ENCODE assay signal across 28 mouse cellular contexts in the genomic region with DNA sequence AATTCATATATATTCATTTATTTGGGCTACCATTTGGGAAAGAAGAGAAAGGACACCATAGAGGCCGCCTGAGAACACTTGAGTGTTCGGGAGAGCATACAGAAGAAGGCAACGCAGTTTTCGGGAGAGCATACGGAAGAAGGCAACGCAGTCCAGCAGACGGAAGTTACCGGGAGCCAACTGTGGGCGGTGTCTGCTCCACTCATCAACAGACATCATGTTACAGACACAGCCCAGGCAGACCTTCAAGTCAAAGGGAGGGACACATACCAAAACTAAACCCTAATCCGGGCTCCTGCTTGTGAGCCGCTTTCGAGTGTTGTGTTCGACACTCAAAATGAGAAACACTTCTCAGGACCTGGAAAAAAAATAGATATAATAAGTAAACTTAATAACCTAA. TPM values are rescaled to one million over a fixed set of nuclear protein-coding genes. Genes with fewer than 3 reads are reported as not detected.
A peak's percentile ranks its signal among the peaks of the same experiment; 100 is the strongest.
DNase-seq lines count a peak whose midpoint lies in the region; ATAC-seq and TF ChIP-seq lines count a peak whose summit lies in the region.
"Had no signal": no experiment of that assay in that cellular context is flagged by ENCODE, and none has a peak within 500 bp of the region (broad histone marks: within the 10 kb centered on the region; RNA-seq: fewer than 3 reads in every experiment).

No protein-coding gene starts in this region.

- H3K4me2 ChIP-seq in heart, postnatal 0 days (ENCODE audit: low read depth, low read length): no peak overlapping the region
- H3K4me2 ChIP-seq: hindbrain, embryonic 15.5 days; midbrain, embryonic 13.5 days had no signal

- no peaks in the 10 kb centered on the region for H3K27me3 ChIP-seq in heart, postnatal 0 days (ENCODE audit: control insufficient read depth, insufficient read depth, low read length)
- H3K27me3 ChIP-seq: hindbrain, embryonic 15.5 days; midbrain, embryonic 13.5 days had no signal

- ATAC-seq in heart, postnatal 0 days (ENCODE audit: insufficient read depth, low read depth): no peak
- ATAC-seq: forebrain, embryonic 14.5 days; inflammation-experienced regulatory T-cells, adult 6 months; midbrain, embryonic 13.5 days had no signal

- no peak overlapping the region for H3K9ac ChIP-seq in heart, postnatal 0 days (replicated peaks; ENCODE audit: low read depth, low read length)
- H3K9ac ChIP-seq: hindbrain, embryonic 15.5 days; liver, embryonic 14.5 days; midbrain, embryonic 13.5 days had no signal

- H3K9me3 ChIP-seq in heart, postnatal 0 days (replicated peaks; ENCODE audit: control insufficient read depth, low read length): no peaks in the 10 kb centered on the region
- H3K9me3 ChIP-seq: hindbrain, embryonic 15.5 days; midbrain, embryonic 13.5 days had no signal

- peaks cover 40% of the 10 kb centered on the region for H3K36me3 ChIP-seq in heart, postnatal 0 days (replicated peaks; ENCODE audit: control insufficient read depth, insufficient read depth, low read length)
- H3K36me3 ChIP-seq: hindbrain, embryonic 15.5 days had no signal

- H3K4me1 ChIP-seq in heart, postnatal 0 days (ENCODE audit: control insufficient read depth, insufficient read depth): peaks cover 28% of the 10 kb centered on the region

- TF ChIP-seq CTCF in gastrocnemius, adult 2 months (IDR thresholded peaks at IDR 0.05): no peak
- no peak for TF ChIP-seq CTCF in heart, postnatal 0 days (IDR thresholded peaks at IDR 0.05; ENCODE audit: low read depth)

- WGBS in heart, postnatal 0 days: 77% methylated on average over 13 of the region's 13 CpGs

- TF ChIP-seq EP300 in heart, postnatal 0 days (IDR thresholded peaks at IDR 0.05; ENCODE audit: low read depth): no peak

- DNase-seq in gastrocnemius, adult 2 months: peak; percentile 42
- DNase-seq in gastrocnemius, postnatal 36 days: no peak
- DNase-seq in heart, adult 8-10 months (ENCODE audit: low spot score): peak; percentile 22
- DNase-seq in heart, postnatal 25 days (ENCODE audit: low spot score): no peak
- no peak for DNase-seq in heart, postnatal 0 days (ENCODE audit: low spot score)
- DNase-seq in thymus, adult 18-20 months: no peak
- DNase-seq in right cerebral cortex, adult 18-20 months: no peak
- DNase-seq: adrenal gland, adult 8-10 months; cerebellum, adult 8-10 months; cerebellum, postnatal 36 days; kidney, adult 11 months; kidney, postnatal 25 days; liver; lung, adult 2 months; lung, postnatal 10 days; retina, postnatal 1 day; right cerebral cortex, postnatal 25 days; thymus, adult 2 months; thymus, postnatal 36 days had no signal

- intact Hi-C loops in gastrocnemius, adult 2 months (cut with DNase I): no loop called here
- intact Hi-C loops in gastrocnemius, postnatal 36 days (cut with DNase I): loop anchor here (10.0 kb wide), 1 partner anchor 653 kb away; the partner anchor contains the start of genes Cryz and Tyw3
- intact Hi-C loops in heart, postnatal 25 days (cut with DNase I): loop anchor here (2.0 kb wide), 1 partner anchor 29 kb away; the partner anchor contains the start of gene Rabggtb

- H3K27ac ChIP-seq in gastrocnemius, adult 2 months: peak overlapping the region; percentile 96
- H3K27ac ChIP-seq in heart, postnatal 0 days (ENCODE audit: low read depth): peak overlapping the region; percentile 23; the same call in 1 of the 2 replicates
- H3K27ac ChIP-seq: hindbrain, embryonic 15.5 days; liver, embryonic 14.5 days; macrophage; midbrain, embryonic 13.5 days; stomach, postnatal 0 days had no signal

- H3K4me3 ChIP-seq in gastrocnemius, adult 2 months: peak overlapping the region; percentile 46
- H3K4me3 ChIP-seq in heart, postnatal 0 days (ENCODE audit: low read depth, low read length): no peak overlapping the region
- H3K4me3 ChIP-seq: hindbrain, embryonic 15.5 days; midbrain, embryonic 13.5 days had no signal

RNA-seq across cellular contexts. Expression of gene Acadm, which starts 2.8 kb away (rescaled TPM):
- 100 to 1,000 TPM; 288 to 531 TPM for total RNA-seq in gastrocnemius, adult 2 months (2021)
- total RNA-seq in gastrocnemius, postnatal 36 days (2021): 100 to 1,000 TPM; 302 to 349 TPM
- 1,000 to 10,000 TPM; 1,199 to 1,642 (median 1,432) TPM for total RNA-seq in heart, adult 8-10 months (2022)
- 1,000 to 10,000 TPM; 1,031 to 1,101 TPM for total RNA-seq in heart, postnatal 25 days (2021)
- 331 and 333 TPM in 2 replicates for total RNA-seq in heart, postnatal 0 days (2014; rRNA removed; ENCODE audit: low replicate concordance)
- polyA plus RNA-seq in heart, postnatal 0 days (2015; fragmentation: Nextera tagmentation; extraction: Ambion mirVana): 642 and 671 TPM in 2 replicates

RNA-seq across cellular contexts. Expression of gene Rabggtb, which starts 28.8 kb away (rescaled TPM):
- 10 to 100 TPM; 63.7 to 65.2 TPM for total RNA-seq in gastrocnemius, adult 2 months (2021)
- 10 to 100 TPM; 60.2 to 63.7 TPM for total RNA-seq in gastrocnemius, postnatal 36 days (2021)
- total RNA-seq in heart, adult 8-10 months (2022): 100 to 1,000 TPM in 2 of 4 experiments, 10 to 100 TPM in 2; 95.0 to 103 (median 99.9) TPM
- 10 to 100 TPM; 89.2 to 99.7 TPM for total RNA-seq in heart, postnatal 25 days (2021)
- 119 and 159 TPM in 2 replicates for total RNA-seq in heart, postnatal 0 days (2014; rRNA removed; ENCODE audit: low replicate concordance)
- polyA plus RNA-seq in heart, postnatal 0 days (2015; fragmentation: Nextera tagmentation; extraction: Ambion mirVana): 56.4 and 58.2 TPM in 2 replicates

RNA-seq across cellular contexts. Expression of gene Slc44a5, which starts 31.6 kb away (rescaled TPM):
- under 1 TPM in 1 of 2 experiments, not detected in 1; 0.17 TPM for total RNA-seq in gastrocnemius, adult 2 months (2021)
- under 1 TPM; 0.05 to 0.10 TPM for total RNA-seq in gastrocnemius, postnatal 36 days (2021)
- total RNA-seq in heart, adult 8-10 months (2022): under 1 TPM in 3 of 4 experiments, not detected in 1; 0.09 to 0.19 (median 0.13) TPM
- under 1 TPM; 0.05 to 0.14 TPM for total RNA-seq in heart, postnatal 25 days (2021)
- 0.42 and 0.66 TPM in 2 replicates for total RNA-seq in heart, postnatal 0 days (2014; rRNA removed; ENCODE audit: low replicate concordance)
- polyA plus RNA-seq in heart, postnatal 0 days (2015; fragmentation: Nextera tagmentation; extraction: Ambion mirVana): 0.10 and 0.31 TPM in 2 replicates
- total RNA-seq: hematopoietic stem cell, adult 5-6 weeks had no signal
- polyA plus RNA-seq: inflammation-experienced regulatory T-cells, adult 6 months; lung, adult 2 months; macrophage had no signal

RNA-seq across cellular contexts. Expression of gene Msh4, which starts 35.7 kb away (rescaled TPM):
- under 1 TPM in 1 of 2 experiments, not detected in 1; 0.10 TPM for total RNA-seq in gastrocnemius, adult 2 months (2021)
- not detected for total RNA-seq in gastrocnemius, postnatal 36 days (2021)
- under 1 TPM in 1 of 4 experiments, not detected in 3; 0.08 TPM for total RNA-seq in heart, adult 8-10 months (2022)
- under 1 TPM; 0.08 TPM for total RNA-seq in heart, postnatal 25 days (2021)
- not detected in 2 replicates for total RNA-seq in heart, postnatal 0 days (2014; rRNA removed; ENCODE audit: low replicate concordance)
- polyA plus RNA-seq in heart, postnatal 0 days (2015; fragmentation: Nextera tagmentation; extraction: Ambion mirVana): 0.07 TPM in 2 replicates
- polyA plus RNA-seq: embryonic facial prominence, embryonic 11.5 days; macrophage had no signal

Comparison
In these comparisons a context has a peak if more than half of its experiments do, and no peak if none do; other contexts are left out.
1. DNase-seq: peak in gastrocnemius, adult 2 months (single experiment) and heart, adult 8-10 months (single experiment); none in gastrocnemius, postnatal 36 days (0 of 2), heart, postnatal 25 days (single experiment), heart, postnatal 0 days (single experiment), thymus, adult 18-20 months (0 of 2) and right cerebral cortex, adult 18-20 months (single experiment).